Mouse (Mus musculus) embryonic facial prominence, embryonic 12.5 days (tissue): ENCODE results near the gene Ctsll3. TPM values are rescaled to one million over a fixed set of nuclear protein-coding genes. Genes with fewer than 3 reads are reported as not detected.

ENCODE experiments used
- ATAC-seq: fragments of 200-750 bp; cut with Nextera tagmentation; 2 replicates; pipeline ENCODE4 v1.8.0; 2017; ENCODE audit not compliant: insufficient number of reproducible peaks, insufficient read depth, low FRiP score, low TSS enrichment
- H3K27ac ChIP-seq: fragments of 300-500 bp; sonication (generic); 2 replicates; pipeline ENCODE4 v1.5.1; 2016; ENCODE audit warnings: mild to moderate bottlenecking
- H3K27me3 ChIP-seq: fragments of 300-500 bp; sonication (generic); 2 replicates; pipeline ENCODE4 v1.6.1; 2016; ENCODE audit warnings: mild to moderate bottlenecking, moderate library complexity
- H3K36me3 ChIP-seq: fragments of 300-500 bp; sonication (generic); 2 replicates; pipeline ENCODE4 v1.6.1; 2016; ENCODE audit warnings: mild to moderate bottlenecking
- H3K4me1 ChIP-seq: fragments of 300-500 bp; sonication (generic); 2 replicates; pipeline ENCODE4 v1.6.1; 2016
- H3K4me2 ChIP-seq: fragments of 300-500 bp; sonication (generic); replicated peaks from 2 replicates; pipeline ENCODE4 v1.6.1; 2016; ENCODE audit warnings: mild to moderate bottlenecking, moderate library complexity
- H3K4me3 ChIP-seq: fragments of 300-500 bp; sonication (generic); 2 replicates; pipeline ENCODE4 v1.5.1; 2016; ENCODE audit warnings: mild to moderate bottlenecking
- H3K9ac ChIP-seq: fragments of 300-500 bp; sonication (generic); 2 replicates; pipeline ENCODE4 v1.6.1; 2016; ENCODE audit warnings: mild to moderate bottlenecking, moderate library complexity
- H3K9me3 ChIP-seq: fragments of 300-500 bp; sonication (generic); 2 replicates; pipeline ENCODE4 v1.6.1; 2016; ENCODE audit warnings: mild to moderate bottlenecking, moderate library complexity
- WGBS: fragments of 180-500 bp; shearing (Covaris S2); methylation state at CpG from one replicate; pipeline ENCODE4 v1.1.7; 2016; 5-methylcytosine and 5-hydroxymethylcytosine counted together
- polyA plus RNA-seq: library from polyadenylated mRNA; unstranded; fragments of >200 nt; fragmentation: Nextera tagmentation; extraction: Ambion mirVana; gene quantifications from 2 replicates; pipeline ENCODE4 v1.2.1, GENCODE M21; 2016

Ctsll3 gene
- polyA plus RNA-seq, 1 experiment from 2014 or later, result not detected

GRCm38 (mm10) chr13:60786264-60786663 lies 16.4 kb downstream of the Ctsll3 start, which contains the start of gene BC051665:
Gene BC051665 (minus strand): TSS chr13:60786364.
- Histone ChIP-seq H3K27ac (no peak within 1 kb of the TSS), H3K9ac (no peak within 1 kb of the TSS), H3K27me3 (0 out of 2 replicates have a peak, but pooled peaks cover 4% of the 10 kb centered on the region), H3K4me3 (no peak within 1 kb of the TSS), H3K9me3 (no peaks in the 10 kb centered on the region), H3K4me1 (no peaks in the 10 kb centered on the region), H3K36me3 (no peaks in the 10 kb centered on the region), H3K4me2 (no peak within 1 kb of the TSS)
- no peak for ATAC-seq

DNA sequence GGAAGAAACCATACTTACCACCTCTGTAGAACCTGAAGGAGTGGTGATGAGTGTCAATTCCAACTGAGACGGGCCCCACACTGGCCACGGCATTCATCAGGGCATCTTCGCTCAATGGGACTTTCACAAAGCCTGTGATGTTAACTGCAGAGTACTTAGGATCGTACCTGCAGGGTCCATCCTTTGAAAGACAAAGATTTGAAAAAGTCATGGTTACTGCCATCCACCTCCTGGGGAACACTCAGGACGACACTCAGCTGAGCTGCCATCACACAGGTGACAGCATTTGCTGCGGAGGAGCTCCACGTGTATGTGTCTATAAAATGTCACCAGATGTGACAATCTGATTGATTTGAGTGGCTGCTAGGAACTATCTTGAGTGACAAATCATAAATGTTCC lies 19.3 kb downstream of the Ctsll3 start:
- WGBS, result 81% methylated on average over 7 of the region's 7 CpGs
- ATAC-seq, result no peak
- Histone ChIP-seq H3K27me3 (no peaks in the 10 kb centered on the region), H3K4me2 (no peak overlapping the region), H3K27ac (no peak overlapping the region), H3K4me1 (no peaks in the 10 kb centered on the region), H3K4me3 (no peak overlapping the region), H3K36me3 (no peaks in the 10 kb centered on the region), H3K9me3 (no peaks in the 10 kb centered on the region), H3K9ac (no peak overlapping the region)

DNA sequence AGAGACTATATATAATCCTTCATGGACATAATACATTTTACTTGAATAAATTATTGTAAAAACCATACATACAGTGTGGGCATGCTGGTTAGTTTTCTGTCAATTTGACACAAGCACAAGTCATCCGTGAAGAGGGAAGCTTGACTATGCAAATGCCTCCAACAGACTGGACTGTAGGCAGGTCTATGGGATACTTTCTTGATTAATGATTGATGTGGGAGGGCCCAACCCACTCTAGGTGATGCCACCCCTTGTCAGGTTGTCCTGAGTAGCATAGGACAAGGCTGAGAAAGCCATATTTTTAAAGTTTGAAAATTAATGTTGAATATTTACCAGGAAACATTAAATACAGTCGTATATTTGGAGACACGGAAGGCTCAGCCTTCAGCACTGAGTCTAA lies 22.1 kb downstream of the Ctsll3 start:
- H3K27me3 ChIP-seq, result no peaks in the 10 kb centered on the region
- H3K9ac ChIP-seq, result no peak overlapping the region
- no peak overlapping the region for H3K4me3 ChIP-seq
- H3K9me3 ChIP-seq, result no peaks in the 10 kb centered on the region
- no peak overlapping the region for H3K4me2 ChIP-seq
- 83% methylated on average over 3 of the region's 3 CpGs for WGBS
- no peaks in the 10 kb centered on the region for H3K4me1 ChIP-seq
- ATAC-seq, result no peak
- no peaks in the 10 kb centered on the region for H3K36me3 ChIP-seq
- no peak overlapping the region for H3K27ac ChIP-seq

DNA sequence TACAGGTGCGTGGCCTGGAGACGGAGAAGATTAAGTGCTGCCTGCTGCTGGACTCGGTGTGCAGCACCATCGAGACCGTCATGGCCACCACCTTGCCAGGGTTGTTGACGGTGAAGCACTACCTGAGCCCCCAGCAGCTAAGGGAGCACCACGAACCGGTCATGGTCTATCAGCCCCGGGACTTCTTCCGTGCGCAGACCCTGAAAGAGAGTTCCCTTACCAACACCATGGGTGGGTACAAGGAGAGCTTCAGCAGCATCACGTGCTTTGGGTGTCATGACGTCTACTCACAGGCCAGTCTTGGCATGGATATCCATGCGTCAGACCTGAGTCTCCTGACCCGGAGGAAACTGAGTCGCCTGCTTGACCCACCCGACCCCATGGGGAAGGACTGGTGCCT lies 41.5 kb downstream of the Ctsll3 start:
- H3K9ac ChIP-seq, result no peak overlapping the region
- H3K4me3 ChIP-seq, result no peak overlapping the region
- no peak for ATAC-seq
- no peaks in the 10 kb centered on the region for H3K4me1 ChIP-seq
- H3K4me2 ChIP-seq, result no peak overlapping the region
- H3K9me3 ChIP-seq, result no peaks in the 10 kb centered on the region
- H3K27me3 ChIP-seq, result no peaks in the 10 kb centered on the region
- WGBS, result 96% methylated on average over 17 of the region's 17 CpGs
- peaks cover 39% of the 10 kb centered on the region for H3K36me3 ChIP-seq
- no peak overlapping the region for H3K27ac ChIP-seq

DNA sequence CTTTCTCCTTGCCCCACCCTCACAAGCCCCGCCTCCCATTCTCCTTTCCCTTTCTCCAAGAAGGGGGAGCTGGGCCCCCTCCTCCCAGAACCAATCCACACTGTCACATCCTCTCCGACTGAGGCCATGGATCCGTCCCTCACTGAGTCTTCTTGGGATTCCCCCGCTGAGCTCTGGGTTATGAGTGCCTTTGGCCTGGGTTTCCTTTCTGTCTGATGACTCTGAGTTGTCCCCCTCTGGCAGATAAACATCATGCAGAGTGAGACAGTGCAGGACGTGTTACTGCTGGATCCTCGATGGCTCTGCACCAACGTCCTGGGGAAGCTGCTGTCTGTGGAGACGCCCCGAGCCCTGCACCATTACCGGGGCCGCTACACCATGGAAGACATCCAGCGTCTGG lies 42.3 kb downstream of the Ctsll3 start:
- H3K9me3 ChIP-seq, result no peaks in the 10 kb centered on the region
- H3K36me3 ChIP-seq, result peaks cover 44% of the 10 kb centered on the region
- no peaks in the 10 kb centered on the region for H3K4me1 ChIP-seq
- no peak overlapping the region for H3K4me2 ChIP-seq
- H3K4me3 ChIP-seq, result no peak overlapping the region
- no peak for ATAC-seq
- WGBS, result 93% methylated on average over 12 of the region's 12 CpGs
- no peaks in the 10 kb centered on the region for H3K27me3 ChIP-seq
- H3K27ac ChIP-seq, result no peak overlapping the region
- H3K9ac ChIP-seq, result no peak overlapping the region

DNA sequence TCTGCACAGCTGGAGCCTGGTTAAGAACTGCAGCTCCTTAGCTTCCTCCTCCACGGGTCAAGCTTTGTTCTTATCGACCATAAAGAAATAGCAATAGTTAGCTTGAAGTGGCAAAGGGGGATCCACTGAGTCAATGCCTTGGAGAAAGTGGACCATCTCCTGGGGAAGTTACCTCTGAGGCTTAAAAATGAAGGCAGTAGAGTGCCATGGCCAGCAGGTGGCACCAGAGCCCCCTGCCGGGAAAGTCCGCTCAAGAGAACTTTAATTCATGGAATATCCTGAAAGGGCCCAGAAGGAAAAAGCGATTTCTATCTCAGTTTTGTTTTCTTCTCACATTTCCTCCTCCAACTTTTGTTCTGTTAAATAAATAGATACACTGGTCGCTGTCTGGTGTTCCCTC lies 43.5 kb downstream of the Ctsll3 start:
- no peak overlapping the region for H3K4me3 ChIP-seq
- WGBS, result 38% methylated on average over 6 of the region's 6 CpGs
- H3K27ac ChIP-seq, result no peak overlapping the region
- no peak overlapping the region for H3K4me2 ChIP-seq
- no peaks in the 10 kb centered on the region for H3K9me3 ChIP-seq
- H3K9ac ChIP-seq, result no peak overlapping the region
- no peaks in the 10 kb centered on the region for H3K4me1 ChIP-seq
- H3K27me3 ChIP-seq, result no peaks in the 10 kb centered on the region
- no peak for ATAC-seq
- peaks cover 46% of the 10 kb centered on the region for H3K36me3 ChIP-seq

GRCm38 (mm10) chr13:60757292-60757691 lies 45.4 kb downstream of the Ctsll3 start:
- no peak for ATAC-seq
- H3K4me3 ChIP-seq, result no peak overlapping the region
- H3K27me3 ChIP-seq, result no peaks in the 10 kb centered on the region
- 88% methylated on average over 13 of the region's 13 CpGs for WGBS
- peaks cover 56% of the 10 kb centered on the region for H3K36me3 ChIP-seq
- H3K4me1 ChIP-seq, result no peaks in the 10 kb centered on the region
- no peak overlapping the region for H3K9ac ChIP-seq
- H3K27ac ChIP-seq, result no peak overlapping the region
- H3K4me2 ChIP-seq, result no peak overlapping the region
- no peaks in the 10 kb centered on the region for H3K9me3 ChIP-seq

DNA sequence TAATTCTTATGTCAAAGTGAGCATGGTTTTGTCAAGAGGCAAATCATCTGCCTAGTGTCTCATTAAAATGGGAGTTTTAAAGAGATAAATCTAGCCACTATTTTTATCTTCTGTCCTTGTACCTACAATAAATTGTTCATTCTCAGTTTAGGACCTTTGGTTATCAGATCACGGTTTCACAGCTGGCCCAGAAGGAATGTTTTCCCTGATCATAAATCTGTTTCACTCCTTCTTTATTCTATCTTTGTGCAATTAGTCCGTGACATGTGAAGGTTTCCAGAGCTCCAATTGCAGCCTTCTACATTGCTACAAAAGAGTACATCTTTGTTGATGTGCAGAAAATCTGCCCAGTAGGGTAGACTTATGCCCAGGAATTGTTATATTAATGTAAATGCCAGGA lies 47.4 kb downstream of the Ctsll3 start:
- no peak for ATAC-seq
- H3K27me3 ChIP-seq, result no peaks in the 10 kb centered on the region
- H3K9me3 ChIP-seq, result no peaks in the 10 kb centered on the region
- 76% methylated on average over 2 of the region's 2 CpGs for WGBS
- no peaks in the 10 kb centered on the region for H3K4me1 ChIP-seq
- no peak overlapping the region for H3K4me2 ChIP-seq
- no peak overlapping the region for H3K27ac ChIP-seq
- H3K9ac ChIP-seq, result no peak overlapping the region
- H3K36me3 ChIP-seq, result peaks cover 58% of the 10 kb centered on the region
- H3K4me3 ChIP-seq, result no peak overlapping the region

DNA sequence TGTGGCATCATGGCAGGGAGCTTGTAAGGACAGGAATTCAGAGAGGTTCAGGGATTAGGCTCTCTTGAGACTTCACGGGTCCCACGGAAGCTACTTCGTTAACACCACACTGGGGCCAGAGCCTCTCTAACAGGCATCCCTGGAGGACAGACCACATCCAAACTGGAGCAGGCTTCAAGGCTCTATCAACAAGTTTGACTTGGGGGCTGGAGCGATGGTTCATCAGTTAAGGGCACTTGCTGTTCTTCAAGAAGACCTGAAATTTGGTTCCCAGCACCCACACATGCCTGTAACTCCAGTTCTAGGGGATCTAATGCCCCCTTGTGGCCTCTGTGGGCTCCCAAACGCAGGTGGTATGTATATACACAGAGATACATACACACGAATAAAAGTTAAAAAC lies 49.4 kb downstream of the Ctsll3 start:
- peaks cover 69% of the 10 kb centered on the region for H3K36me3 ChIP-seq
- no peaks in the 10 kb centered on the region for H3K4me1 ChIP-seq
- no peak overlapping the region for H3K4me2 ChIP-seq
- no peak overlapping the region for H3K9ac ChIP-seq
- WGBS, result 97% methylated on average over 6 of the region's 6 CpGs
- no peak overlapping the region for H3K4me3 ChIP-seq
- ATAC-seq, result no peak
- no peak overlapping the region for H3K27ac ChIP-seq
- H3K9me3 ChIP-seq, result no peaks in the 10 kb centered on the region
- H3K27me3 ChIP-seq, result no peaks in the 10 kb centered on the region

DNA sequence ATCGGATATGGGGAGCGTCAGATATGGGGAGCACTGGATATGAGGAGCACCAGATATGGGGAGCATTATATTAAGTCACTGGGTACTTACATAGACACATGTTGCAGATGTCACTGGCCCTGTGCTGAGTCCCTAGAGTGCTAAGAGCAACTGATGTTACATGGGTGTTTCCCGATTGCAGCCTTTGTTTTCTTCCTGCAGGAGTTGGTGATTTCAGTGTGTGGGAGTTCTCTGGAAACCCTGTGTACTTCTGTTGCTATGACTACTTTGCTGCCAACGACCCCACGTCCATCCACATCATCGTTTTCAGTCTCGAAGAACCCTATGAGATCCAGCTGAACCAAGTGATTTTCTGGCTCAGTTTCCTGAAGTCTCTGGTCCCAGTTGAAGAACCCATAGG lies 51.7 kb downstream of the Ctsll3 start:
- 93% methylated on average over 7 of the region's 7 CpGs for WGBS
- Histone ChIP-seq H3K4me1 (no peaks in the 10 kb centered on the region), H3K9ac (no peak overlapping the region), H3K4me3 (no peak overlapping the region), H3K36me3 (peaks cover 61% of the 10 kb centered on the region), H3K27me3 (no peaks in the 10 kb centered on the region), H3K4me2 (no peak overlapping the region), H3K9me3 (no peaks in the 10 kb centered on the region), H3K27ac (no peak overlapping the region)
- no peak for ATAC-seq

DNA sequence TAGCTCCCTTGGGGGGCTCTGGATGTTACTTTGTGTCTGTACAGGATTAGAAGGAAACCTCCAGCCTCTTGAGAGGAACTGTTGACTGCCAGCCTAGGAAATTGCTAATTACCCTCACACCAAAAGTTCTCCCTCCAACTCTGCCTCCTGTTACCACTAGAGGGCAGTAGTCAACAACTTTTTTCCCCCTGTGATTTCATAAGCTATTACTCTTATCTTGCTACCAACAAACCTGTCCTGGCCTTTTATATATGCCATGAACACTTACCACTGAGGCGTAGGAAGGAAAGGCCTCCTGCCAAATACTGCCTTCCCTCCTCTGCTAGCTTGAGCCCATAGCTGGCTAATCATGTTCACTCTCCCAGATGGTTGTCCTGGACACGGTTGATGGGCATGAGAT lies 54.1 kb downstream of the Ctsll3 start:
- ATAC-seq, result no peak
- whole genome bisulfite sequencing, result 82% methylated on average over 2 of the region's 2 CpGs

More for the DNA sequence above, 54.1 kb downstream of the Ctsll3 start:
- H3K36me3 ChIP-seq, result peaks cover 51% of the 10 kb centered on the region
- no peaks in the 10 kb centered on the region for H3K4me1 ChIP-seq
- no peak overlapping the region for H3K27ac ChIP-seq
- no peaks in the 10 kb centered on the region for H3K9me3 ChIP-seq
- H3K9ac ChIP-seq, result no peak overlapping the region
- no peaks in the 10 kb centered on the region for H3K27me3 ChIP-seq
- no peak overlapping the region for H3K4me2 ChIP-seq
- H3K4me3 ChIP-seq, result no peak overlapping the region
